In genomic region chr13:23576351-23576881, GRCm38 (mm10) we compare ENCODE assay signal across 8 mouse cellular contexts. TPM values are rescaled to one million over a fixed set of nuclear protein-coding genes. Genes with fewer than 3 reads are reported as not detected.
DNase-seq lines count a peak whose midpoint lies in the region; ATAC-seq and TF ChIP-seq lines count a peak whose summit lies in the region.

No protein-coding gene starts in this region.

- H3K4me3 ChIP-seq in lung, embryonic 15.5 days, result peak overlapping the region; percentile 47
- H3K4me3 ChIP-seq in embryonic fibroblast, embryonic 13.5 days (ENCODE audit: insufficient read depth, low read length), result peak overlapping the region; percentile 54
- peak overlapping the region; percentile 52 for H3K4me3 ChIP-seq in limb, embryonic 13.5 days
- H3K4me3 ChIP-seq in small intestine, adult 2 months (ENCODE audit: low read depth, low read length), result peak overlapping the region; percentile 73

- no peaks in the 10 kb centered on the region for H3K27me3 ChIP-seq in lung, embryonic 15.5 days
- no peaks in the 10 kb centered on the region for H3K27me3 ChIP-seq in limb, embryonic 13.5 days
- no peaks in the 10 kb centered on the region for H3K27me3 ChIP-seq in small intestine, adult 2 months (ENCODE audit: control insufficient read depth, insufficient read depth, low read length)

- H3K4me1 ChIP-seq in lung, embryonic 15.5 days, result peaks cover 21% of the 10 kb centered on the region; the same call in 1 of the 2 replicates
- no peaks in the 10 kb centered on the region for H3K4me1 ChIP-seq in embryonic fibroblast, embryonic 13.5 days (ENCODE audit: control insufficient read depth, insufficient read depth, low read length)
- H3K4me1 ChIP-seq in limb, embryonic 13.5 days, result peaks cover 34% of the 10 kb centered on the region
- no peaks in the 10 kb centered on the region for H3K4me1 ChIP-seq in small intestine, adult 2 months (ENCODE audit: control insufficient read depth, insufficient read depth, insufficient read length, low read length)

- no peak for DNase-seq in lung, postnatal 10 days
- no peak for DNase-seq in cerebellum, postnatal 14 days
- no peak for DNase-seq in natural killer cell, adult 2 months (ENCODE audit: low spot score in 2 of 2)
- DNase-seq in lung, postnatal 36 days, result no peak

- 3% methylated on average over 7 of the region's 7 CpGs for whole genome bisulfite sequencing in lung, embryonic 15.5 days
- 4% methylated on average over 7 of the region's 7 CpGs for WGBS in limb, embryonic 13.5 days
- WGBS in small intestine, adult 2 months, result 33% methylated on average over 7 of the region's 7 CpGs

- no peaks in the 10 kb centered on the region for H3K36me3 ChIP-seq in lung, embryonic 15.5 days
- H3K36me3 ChIP-seq in limb, embryonic 13.5 days, result no peaks in the 10 kb centered on the region
- H3K36me3 ChIP-seq in small intestine, adult 2 months (ENCODE audit: control insufficient read depth, insufficient read depth, low read length), result no peaks in the 10 kb centered on the region

- peak overlapping the region; percentile 92 for H3K27ac ChIP-seq in lung, embryonic 15.5 days
- peak overlapping the region; percentile 80 for H3K27ac ChIP-seq in embryonic fibroblast, embryonic 13.5 days (ENCODE audit: insufficient read depth, low read length)
- peak overlapping the region; percentile 87 for H3K27ac ChIP-seq in limb, embryonic 13.5 days
- no peak overlapping the region for H3K27ac ChIP-seq in small intestine, adult 2 months (ENCODE audit: insufficient read depth, low read depth, low read length)

- no peaks in the 10 kb centered on the region for H3K9me3 ChIP-seq in lung, embryonic 15.5 days
- no peaks in the 10 kb centered on the region for H3K9me3 ChIP-seq in limb, embryonic 13.5 days

- peak overlapping the region; percentile 54 for H3K4me2 ChIP-seq in lung, embryonic 15.5 days
- peak overlapping the region; percentile 70 for H3K4me2 ChIP-seq in limb, embryonic 13.5 days (replicated peaks)

- H3K9ac ChIP-seq in lung, embryonic 15.5 days, result peak overlapping the region; percentile 68
- H3K9ac ChIP-seq in limb, embryonic 13.5 days, result peak overlapping the region; percentile 79

- peak; percentile 72 for TF ChIP-seq POLR2A in embryonic fibroblast, embryonic 13.5 days (IDR thresholded peaks at IDR 0.05; ENCODE audit: low read depth, low read length)
- no peak for TF ChIP-seq POLR2A in small intestine, adult 2 months (IDR thresholded peaks at IDR 0.05; ENCODE audit: low read depth, low read length)

- ATAC-seq in lung, embryonic 15.5 days (ENCODE audit: borderline replicate concordance, extremely low read depth, low FRiP score, low TSS enrichment), result no peak
- ATAC-seq in limb, embryonic 13.5 days (ENCODE audit: low FRiP score, low read depth), result no peak

- TF ChIP-seq CTCF in embryonic fibroblast, embryonic 13.5 days (IDR thresholded peaks at IDR 0.05; ENCODE audit: borderline replicate concordance, insufficient read depth, low read length), result no peak
- TF ChIP-seq CTCF in small intestine, adult 2 months (IDR thresholded peaks at IDR 0.05; ENCODE audit: extremely low read depth, insufficient read length, insufficient replicate concordance, low read depth, low read length), result no peak

RNA-seq across cellular contexts. Expression of gene Hist1h3d, which starts 0.9 kb away (rescaled TPM):
- polyA plus RNA-seq in lung, embryonic 15.5 days (2015; fragmentation: Nextera tagmentation; extraction: Ambion mirVana), result 9.4 and 10.2 TPM in 2 replicates
- polyA plus RNA-seq in embryonic fibroblast, embryonic 13.5 days (2011; ENCODE audit: insufficient read length, low read depth, missing spikeins), result 2.4 and 5.1 TPM in 2 replicates
- polyA plus RNA-seq in limb, embryonic 13.5 days (2015; fragmentation: Nextera tagmentation; extraction: Ambion mirVana), result 7.8 and 8.4 TPM in 2 replicates
- polyA plus RNA-seq in small intestine, adult 2 months (2012; rRNA removed), result 11.5 and 24.2 TPM in 2 replicates

RNA-seq across cellular contexts. Expression of gene Hist1h2ad, which starts 2.2 kb away (rescaled TPM):
- 3.1 and 4.6 TPM in 2 replicates for polyA plus RNA-seq in lung, embryonic 15.5 days (2015; fragmentation: Nextera tagmentation; extraction: Ambion mirVana)
- 2.9 and 3.0 TPM in 2 replicates for polyA plus RNA-seq in embryonic fibroblast, embryonic 13.5 days (2011; ENCODE audit: insufficient read length, low read depth, missing spikeins)
- polyA plus RNA-seq in limb, embryonic 13.5 days (2015; fragmentation: Nextera tagmentation; extraction: Ambion mirVana), result 1.0 and 3.0 TPM in 2 replicates
- 21.3 and 30.3 TPM in 2 replicates for polyA plus RNA-seq in small intestine, adult 2 months (2012; rRNA removed)

RNA-seq across cellular contexts. Expression of gene Hist1h2bf, which starts 2.4 kb away (rescaled TPM):
- polyA plus RNA-seq in lung, embryonic 15.5 days (2015; fragmentation: Nextera tagmentation; extraction: Ambion mirVana), result 10.1 and 10.2 TPM in 2 replicates
- polyA plus RNA-seq in embryonic fibroblast, embryonic 13.5 days (2011; ENCODE audit: insufficient read length, low read depth, missing spikeins), result 5.7 and 6.4 TPM in 2 replicates
- polyA plus RNA-seq in limb, embryonic 13.5 days (2015; fragmentation: Nextera tagmentation; extraction: Ambion mirVana), result 9.1 and 16.5 TPM in 2 replicates
- polyA plus RNA-seq in small intestine, adult 2 months (2012; rRNA removed), result 9.0 and 24.6 TPM in 2 replicates

RNA-seq across cellular contexts. Expression of gene Hist1h4d, which starts 5.0 kb away (rescaled TPM):
- polyA plus RNA-seq in lung, embryonic 15.5 days (2015; fragmentation: Nextera tagmentation; extraction: Ambion mirVana), result 160 and 177 TPM in 2 replicates
- polyA plus RNA-seq in embryonic fibroblast, embryonic 13.5 days (2011; ENCODE audit: insufficient read length, low read depth, missing spikeins), result 3.7 and 6.8 TPM in 2 replicates
- 126 and 130 TPM in 2 replicates for polyA plus RNA-seq in limb, embryonic 13.5 days (2015; fragmentation: Nextera tagmentation; extraction: Ambion mirVana)
- 10.1 and 13.8 TPM in 2 replicates for polyA plus RNA-seq in small intestine, adult 2 months (2012; rRNA removed)

RNA-seq across cellular contexts. Expression of gene Hist1h2bg, which starts 5.2 kb away (rescaled TPM):
- polyA plus RNA-seq in lung, embryonic 15.5 days (2015; fragmentation: Nextera tagmentation; extraction: Ambion mirVana), result 14.5 and 17.7 TPM in 2 replicates
- polyA plus RNA-seq in embryonic fibroblast, embryonic 13.5 days (2011; ENCODE audit: insufficient read length, low read depth, missing spikeins), result 12.6 and 22.6 TPM in 2 replicates
- 11.2 and 14.4 TPM in 2 replicates for polyA plus RNA-seq in limb, embryonic 13.5 days (2015; fragmentation: Nextera tagmentation; extraction: Ambion mirVana)
- 32.8 and 51.3 TPM in 2 replicates for polyA plus RNA-seq in small intestine, adult 2 months (2012; rRNA removed)
